Mouse (Mus musculus) midbrain, embryonic 16.5 days (tissue): ENCODE data around the gene Chic2. TPM values are rescaled to one million over a fixed set of nuclear protein-coding genes. Genes with fewer than 3 reads are reported as not detected.

Experiments used
- ATAC-seq: fragments of 200-750 bp; cut with Nextera tagmentation; 2 replicates; pipeline ENCODE4 v1.8.0; 2017; ENCODE audit warnings: moderate TSS enrichment
- H3K27ac ChIP-seq: fragments of 300-500 bp; sonication (generic); 2 replicates; pipeline ENCODE4 v1.5.1; 2014; ENCODE audit warnings: mild to moderate bottlenecking, low read length, mixed read lengths
- H3K27me3 ChIP-seq: fragments of 300-500 bp; sonication (generic); 2 replicates; pipeline ENCODE4 v1.6.1; 2014; ENCODE audit warnings: low read depth, low read length, mixed read lengths; ENCODE audit not compliant: control insufficient read depth, insufficient read depth
- H3K36me3 ChIP-seq: fragments of 300-500 bp; sonication (generic); 2 replicates; pipeline ENCODE4 v1.6.1; 2014; ENCODE audit warnings: mild to moderate bottlenecking, low read length, moderate library complexity, mixed read lengths; ENCODE audit not compliant: control insufficient read depth, insufficient read depth
- H3K4me1 ChIP-seq: fragments of 300-500 bp; sonication (generic); 2 replicates; pipeline ENCODE4 v1.6.1; 2014; ENCODE audit warnings: mild to moderate bottlenecking, low read length, mixed read lengths; ENCODE audit not compliant: control insufficient read depth, insufficient read depth
- H3K4me2 ChIP-seq: fragments of 300-500 bp; sonication (generic); 2 replicates; pipeline ENCODE4 v1.6.1; 2014; ENCODE audit warnings: mild to moderate bottlenecking, low read length, mixed read lengths
- H3K4me3 ChIP-seq: fragments of 300-500 bp; sonication (generic); 2 replicates; pipeline ENCODE4 v1.5.1; 2014; ENCODE audit warnings: low read depth, mild to moderate bottlenecking, low read length, moderate library complexity, mixed read lengths
- H3K9ac ChIP-seq: fragments of 300-500 bp; sonication (generic); 2 replicates; pipeline ENCODE4 v1.6.1; 2014; ENCODE audit warnings: low read depth, low read length, mixed read lengths
- H3K9me3 ChIP-seq: fragments of 300-500 bp; sonication (generic); replicated peaks from 2 replicates; pipeline ENCODE4 v1.6.1; 2014; ENCODE audit warnings: mild to moderate bottlenecking, low read length, mixed read lengths; ENCODE audit not compliant: control insufficient read depth, poor library complexity, severe bottlenecking
- WGBS: fragments of 180-500 bp; shearing (Covaris S2); extraction: QIAGEN DNeasy Blood & Tissue Kit; methylation state at CpG from one replicate; pipeline ENCODE4 v1.1.7; 2014; 5-methylcytosine and 5-hydroxymethylcytosine counted together
- polyA plus RNA-seq: library from polyadenylated mRNA; unstranded; fragments of >200 nt; fragmentation: Nextera tagmentation; extraction: Ambion mirVana; gene quantifications from 2 replicates; pipeline ENCODE4 v1.2.1, GENCODE M21; 2015

The Chic2 gene
- polyA plus RNA-seq, 1 experiment from 2014 or later = 26.2 TPM

DNA sequence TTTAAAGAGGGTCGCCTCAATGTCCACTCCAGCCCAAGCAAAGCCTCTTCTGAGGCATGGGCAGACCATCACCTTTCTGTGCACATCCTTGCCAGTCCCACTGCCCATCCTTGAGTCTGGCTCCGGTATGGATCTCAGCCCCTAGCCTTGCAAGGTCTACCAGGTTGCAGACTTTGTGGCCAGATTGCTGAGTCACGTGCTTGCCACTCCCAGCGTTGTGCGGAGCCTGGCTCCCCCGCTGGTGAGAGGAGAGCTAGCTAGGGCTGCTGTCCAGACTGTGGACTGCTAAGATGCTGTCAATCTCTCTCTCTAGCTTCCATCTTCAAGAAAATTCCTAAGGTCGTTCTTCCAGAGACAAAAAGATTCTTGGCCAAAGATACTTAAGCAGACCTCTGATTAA, 35.0 kb upstream of the Chic2 start:
- peaks cover 75% of the 10 kb centered on the region for H3K27me3 ChIP-seq
- H3K9me3 ChIP-seq = no peaks in the 10 kb centered on the region
- under 1% methylated on average over 7 of the region's 7 CpGs for WGBS
- no peak overlapping the region for H3K9ac ChIP-seq
- no peak overlapping the region for H3K27ac ChIP-seq
- H3K36me3 ChIP-seq = no peaks in the 10 kb centered on the region
- H3K4me3 ChIP-seq = no peak overlapping the region
- ATAC-seq = no peak
- peaks cover 9% of the 10 kb centered on the region for H3K4me1 ChIP-seq
- H3K4me2 ChIP-seq = no peak overlapping the region

DNA sequence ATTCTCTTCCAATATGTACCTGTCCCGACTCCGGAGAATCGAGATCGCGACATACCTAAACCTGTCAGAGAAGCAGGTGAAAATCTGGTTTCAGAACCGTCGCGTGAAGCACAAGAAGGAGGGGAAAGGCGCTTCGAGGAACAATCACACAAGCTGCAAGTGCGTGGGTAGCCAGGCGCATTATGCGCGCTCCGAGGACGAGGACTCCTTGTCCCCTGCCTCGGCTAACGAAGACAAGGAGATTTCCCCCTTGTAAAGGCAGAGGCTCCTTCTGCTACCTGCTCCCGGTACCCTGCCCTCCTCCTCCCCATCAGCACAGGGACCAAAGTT, 32.4 kb upstream of the Chic2 start:
- Histone ChIP-seq H3K36me3 (no peaks in the 10 kb centered on the region), H3K4me3 (no peak overlapping the region), H3K4me2 (no peak overlapping the region), H3K9ac (no peak overlapping the region), H3K9me3 (no peaks in the 10 kb centered on the region; the same call in 1 of the 2 replicates), H3K27ac (no peak overlapping the region), H3K4me1 (peaks cover 5% of the 10 kb centered on the region), H3K27me3 (peaks cover 83% of the 10 kb centered on the region)
- 1% methylated on average over 19 of the region's 19 CpGs for WGBS
- ATAC-seq = no peak

DNA sequence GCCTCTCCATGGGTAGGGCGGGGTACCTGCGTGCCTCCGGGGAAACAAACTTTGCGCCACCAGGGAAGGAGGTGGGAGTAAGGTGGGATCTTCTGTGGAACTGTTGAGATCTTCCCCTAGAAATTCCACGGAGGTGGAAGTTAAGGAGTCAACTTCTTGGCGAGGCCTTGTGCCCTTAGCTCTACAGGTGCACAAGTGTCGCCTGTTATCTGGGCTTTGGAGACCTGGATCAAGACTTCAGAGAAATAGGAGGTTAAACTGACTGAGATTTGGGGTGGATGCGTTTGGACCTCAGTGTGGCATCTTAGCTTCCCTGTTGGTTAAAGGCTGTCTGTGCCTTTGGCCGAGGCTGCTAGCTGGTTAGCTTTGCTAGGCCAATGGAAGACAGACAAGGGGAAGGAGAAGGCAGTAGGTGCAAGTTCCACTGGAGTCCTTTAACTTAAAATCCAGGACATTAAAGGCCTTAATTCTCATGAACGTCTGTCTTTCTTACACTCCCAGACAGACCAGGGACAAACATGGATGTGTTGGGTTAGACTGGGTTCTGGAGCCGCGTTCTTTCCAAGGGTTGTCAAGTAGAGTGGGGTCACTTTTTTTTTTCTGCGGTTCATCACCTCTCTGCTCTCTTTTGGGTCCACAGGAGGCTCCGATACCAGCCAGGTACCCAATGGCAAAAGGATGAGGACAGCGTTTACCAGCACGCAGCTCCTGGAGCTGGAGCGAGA, 31.9 kb upstream of the Chic2 start:
- no peaks in the 10 kb centered on the region; the same call in 1 of the 2 replicates for H3K9me3 ChIP-seq
- no peak overlapping the region for H3K9ac ChIP-seq
- peaks cover 5% of the 10 kb centered on the region for H3K4me1 ChIP-seq
- ATAC-seq = no peak
- WGBS = under 1% methylated on average over 17 of the region's 17 CpGs
- no peaks in the 10 kb centered on the region for H3K36me3 ChIP-seq
- peak overlapping the region; percentile 53 for H3K4me2 ChIP-seq
- H3K4me3 ChIP-seq = peak overlapping the region; percentile 30
- H3K27ac ChIP-seq = no peak overlapping the region
- peaks cover 81% of the 10 kb centered on the region for H3K27me3 ChIP-seq

DNA sequence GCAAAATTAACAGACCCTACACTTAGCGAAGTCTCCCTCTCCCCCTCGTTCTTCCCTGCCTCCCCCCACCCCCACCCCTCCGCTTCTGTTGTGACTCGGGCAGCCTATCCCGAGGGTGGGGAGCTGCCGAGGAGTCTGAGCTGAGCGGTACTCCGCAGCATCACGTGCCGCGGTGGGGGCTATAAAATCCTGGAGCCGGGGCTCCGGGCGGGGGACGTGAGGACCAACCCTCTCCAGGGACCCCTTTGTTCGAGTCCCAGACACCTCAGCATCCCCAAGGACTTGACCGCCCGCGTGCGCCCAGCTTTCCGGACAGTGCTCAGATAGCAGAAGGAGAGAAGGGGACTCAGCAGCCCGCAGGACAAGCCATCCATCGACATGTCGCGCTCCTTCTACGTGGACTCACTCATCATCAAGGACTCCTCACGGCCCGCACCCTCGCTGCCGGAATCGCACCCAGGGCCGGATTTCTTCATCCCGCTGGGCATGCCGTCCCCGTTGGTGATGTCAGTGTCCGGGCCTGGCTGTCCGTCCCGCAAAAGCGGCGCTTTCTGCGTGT, 30.9 kb upstream of the Chic2 start, which contains the start of gene Gsx2:
Gsx2 (plus strand) TSS at position 219 of the 559 bp plus-strand sequence.
- H3K4me3 ChIP-seq = peak within 1 kb of the TSS; percentile 30
- H3K4me1 ChIP-seq = peaks cover 5% of the 10 kb centered on the region
- no peak within 1 kb of the TSS for H3K27ac ChIP-seq
- peak; percentile 32; the same call in 1 of the 2 replicates for ATAC-seq
- H3K9me3 ChIP-seq = no peaks in the 10 kb centered on the region; the same call in 1 of the 2 replicates
- H3K4me2 ChIP-seq = peak within 1 kb of the TSS; percentile 53
- H3K9ac ChIP-seq = 0 out of 2 replicates have a peak within 1 kb of the TSS, but pooled peaks have one; percentile 22
- H3K27me3 ChIP-seq = peaks cover 79% of the 10 kb centered on the region
- under 1% methylated on average over 41 of the region's 41 CpGs for WGBS
- H3K36me3 ChIP-seq = no peaks in the 10 kb centered on the region

DNA sequence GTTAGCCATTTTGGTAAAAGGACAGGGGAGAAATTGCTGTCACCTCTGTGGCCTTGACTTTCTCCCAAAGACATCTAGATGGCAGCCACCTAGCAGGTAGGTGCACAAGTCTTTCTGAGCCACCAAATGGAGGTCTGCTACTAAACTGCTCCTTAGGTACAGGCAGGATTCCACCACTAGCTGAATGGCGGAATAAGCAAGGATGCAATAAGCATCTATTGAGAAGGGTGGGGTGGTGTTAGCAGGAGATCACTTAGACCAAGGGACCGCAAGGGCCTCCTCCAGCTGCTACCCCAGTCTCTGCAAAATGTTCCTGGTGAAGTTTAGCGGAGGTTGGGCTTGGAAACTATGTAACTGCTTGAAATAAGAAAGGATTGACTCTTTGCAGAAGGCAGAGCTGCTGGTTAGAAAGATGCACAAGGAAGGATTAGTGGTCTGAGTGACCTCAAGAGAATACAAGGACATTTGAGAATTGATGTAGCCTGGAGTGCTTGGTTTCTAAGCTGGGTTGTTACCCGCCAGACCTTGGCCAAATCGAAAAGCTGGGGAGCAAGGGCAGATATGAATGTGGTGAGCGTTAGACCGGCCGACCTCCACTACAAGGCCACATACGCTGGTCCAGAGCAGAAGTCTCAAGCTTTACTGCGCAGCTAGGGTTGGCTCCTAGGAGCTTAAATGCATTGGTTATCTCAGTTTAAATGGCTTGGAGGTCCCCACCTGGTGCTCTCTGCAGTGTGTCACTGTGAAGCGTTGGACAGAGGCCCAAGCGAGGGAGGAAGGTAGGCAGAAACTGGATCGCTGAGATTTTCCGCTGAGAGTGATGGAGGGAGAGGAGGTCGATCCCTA, 30.2 kb upstream of the Chic2 start:
- Histone ChIP-seq H3K4me1 (peaks cover 5% of the 10 kb centered on the region), H3K4me2 (peak overlapping the region; percentile 53; the same call in 1 of the 2 replicates), H3K27me3 (peaks cover 76% of the 10 kb centered on the region), H3K9ac (no peak overlapping the region), H3K9me3 (no peaks in the 10 kb centered on the region; the same call in 1 of the 2 replicates), H3K4me3 (no peak overlapping the region), H3K27ac (no peak overlapping the region), H3K36me3 (no peaks in the 10 kb centered on the region)
- WGBS = 9% methylated on average over 14 of the region's 15 CpGs
- no peak for ATAC-seq

DNA sequence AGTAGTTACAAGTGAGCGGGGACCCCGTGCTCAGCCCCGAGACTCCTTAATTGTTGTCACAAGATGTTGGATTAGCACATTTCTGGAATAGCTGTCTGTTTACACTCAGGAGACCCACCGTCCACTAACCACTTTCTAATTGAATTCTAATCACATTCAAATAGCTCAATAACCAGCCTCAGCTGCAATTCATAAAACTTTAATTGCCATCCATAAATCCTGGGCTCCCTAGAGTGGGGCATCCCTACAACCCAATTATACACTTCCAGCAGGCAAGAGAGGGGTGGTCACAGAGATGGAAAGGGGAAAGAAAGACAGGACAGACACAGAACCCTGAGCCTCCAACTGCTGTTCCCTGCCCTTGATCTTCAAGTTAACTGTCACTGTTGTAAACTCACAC, 29.6 kb upstream of the Chic2 start:
- Histone ChIP-seq H3K36me3 (no peaks in the 10 kb centered on the region), H3K4me2 (no peak overlapping the region), H3K9me3 (no peaks in the 10 kb centered on the region; the same call in 1 of the 2 replicates), H3K4me3 (no peak overlapping the region), H3K27me3 (peaks cover 76% of the 10 kb centered on the region), H3K4me1 (peaks cover 5% of the 10 kb centered on the region), H3K27ac (no peak overlapping the region), H3K9ac (no peak overlapping the region)
- WGBS = 7% methylated on average over 4 of the region's 4 CpGs
- ATAC-seq = no peak

DNA sequence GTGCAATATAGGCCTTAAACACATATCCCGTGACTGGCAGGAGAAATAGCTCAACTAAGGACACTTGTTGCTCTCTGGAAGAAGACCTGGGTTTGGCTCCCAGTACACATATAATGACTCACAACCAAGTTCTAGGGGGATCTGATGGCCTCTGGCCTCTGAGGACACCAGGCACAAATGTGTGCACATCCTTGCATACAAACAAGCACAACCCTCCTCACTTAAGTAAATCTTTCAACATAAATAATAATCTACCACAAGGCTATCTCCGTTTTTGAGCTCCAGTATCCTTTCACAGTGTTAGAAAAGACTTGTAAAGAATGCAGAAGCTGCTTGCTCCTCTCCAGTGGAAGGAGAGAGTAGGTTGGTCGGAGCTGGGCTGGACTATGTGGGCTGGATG, 29.1 kb upstream of the Chic2 start:
- 9% methylated on average over 3 of the region's 3 CpGs for WGBS
- Histone ChIP-seq H3K9me3 (no peaks in the 10 kb centered on the region; the same call in 1 of the 2 replicates), H3K4me2 (no peak overlapping the region), H3K27ac (no peak overlapping the region), H3K4me3 (no peak overlapping the region), H3K9ac (no peak overlapping the region), H3K36me3 (no peaks in the 10 kb centered on the region), H3K27me3 (peaks cover 76% of the 10 kb centered on the region), H3K4me1 (peaks cover 5% of the 10 kb centered on the region)
- no peak for ATAC-seq

DNA sequence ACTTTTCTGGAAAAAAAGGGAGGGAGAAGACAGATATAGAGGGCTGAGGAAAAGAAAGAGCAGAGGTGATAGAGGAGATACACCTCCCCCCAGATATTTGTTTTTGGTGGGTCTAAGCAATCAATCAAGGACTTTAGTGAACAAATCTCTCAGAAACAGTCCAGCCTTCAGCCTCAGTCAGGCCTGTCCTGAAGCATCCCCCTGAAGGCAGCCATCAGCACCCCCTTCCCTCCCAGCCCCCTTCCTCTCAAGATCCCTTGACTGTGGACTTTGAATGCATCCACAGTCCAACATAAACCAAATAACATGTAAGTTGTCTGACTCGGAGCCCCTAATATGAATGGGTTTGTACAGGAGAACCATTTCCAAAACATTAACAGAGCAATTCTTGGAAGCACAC, 28.6 kb upstream of the Chic2 start:
- no peak for ATAC-seq
- Histone ChIP-seq H3K27me3 (peaks cover 76% of the 10 kb centered on the region), H3K9ac (no peak overlapping the region), H3K4me3 (no peak overlapping the region), H3K36me3 (no peaks in the 10 kb centered on the region), H3K27ac (no peak overlapping the region), H3K4me2 (no peak overlapping the region), H3K9me3 (no peaks in the 10 kb centered on the region; the same call in 1 of the 2 replicates), H3K4me1 (peaks cover 5% of the 10 kb centered on the region)
- WGBS = 19% methylated on average over 1 of the region's 1 CpGs
